Mouse (Mus musculus) midbrain, postnatal 0 days (tissue): Measurements from ENCODE around the gene Myoz2. TPM values are rescaled to one million over a fixed set of nuclear protein-coding genes. Genes with fewer than 3 reads are reported as not detected.

ENCODE experiments used
- ATAC-seq: fragments of 200-750 bp; cut with Nextera tagmentation; 2 replicates; pipeline ENCODE4 v1.8.0; 2017; ENCODE audit warnings: moderate number of reproducible peaks, mild to moderate bottlenecking, moderate TSS enrichment, moderate library complexity; ENCODE audit not compliant: low FRiP score
- DNase-seq: peaks from one replicate; pipeline ENCODE4 v3.0.0-alpha.2; 2015; ENCODE audit warnings: low spot score
- H3K27ac ChIP-seq: fragments of 300-500 bp; sonication (generic); 2 replicates; pipeline ENCODE4 v1.5.1; 2014; ENCODE audit warnings: low read depth, mild to moderate bottlenecking, low read length, mixed read lengths
- H3K27me3 ChIP-seq: fragments of 300-500 bp; sonication (generic); 2 replicates; pipeline ENCODE4 v1.6.1; 2014; ENCODE audit warnings: low read length, control low read depth, mixed read lengths; ENCODE audit not compliant: insufficient read depth
- H3K36me3 ChIP-seq: fragments of 300-500 bp; sonication (generic); 2 replicates; pipeline ENCODE4 v1.6.1; 2014; ENCODE audit warnings: low read length, control low read depth, mixed read lengths; ENCODE audit not compliant: insufficient read depth
- H3K4me1 ChIP-seq: fragments of 300-500 bp; sonication (generic); 2 replicates; pipeline ENCODE4 v1.6.1; 2014; ENCODE audit warnings: mild to moderate bottlenecking, control low read depth, antibody characterized with exemption, low read length, mixed read lengths; ENCODE audit not compliant: insufficient read depth
- H3K4me2 ChIP-seq: fragments of 300-500 bp; sonication (generic); 2 replicates; pipeline ENCODE4 v1.6.1; 2014; ENCODE audit warnings: low read depth, mild to moderate bottlenecking, low read length, mixed read lengths; ENCODE audit not compliant: poor library complexity, severe bottlenecking
- H3K4me3 ChIP-seq: fragments of 300-500 bp; sonication (generic); 2 replicates; pipeline ENCODE4 v1.5.1; 2014; ENCODE audit warnings: low read depth, mild to moderate bottlenecking, low read length, moderate library complexity
- H3K9ac ChIP-seq: fragments of 300-500 bp; sonication (generic); replicated peaks from 2 replicates; pipeline ENCODE4 v1.6.1; 2014; ENCODE audit warnings: mild to moderate bottlenecking, low read length, moderate library complexity, mixed read lengths; ENCODE audit not compliant: poor library complexity, severe bottlenecking
- H3K9me3 ChIP-seq: fragments of 300-500 bp; sonication (generic); 2 replicates; pipeline ENCODE4 v1.6.1; 2016; ENCODE audit warnings: low read length, control low read depth
- CTCF ChIP-seq: IDR thresholded peaks from 2 replicates; pipeline ENCODE4 v1.5.1; 2016; ENCODE audit warnings: antibody characterized with exemption, mild to moderate bottlenecking
- WGBS: fragments of 180-500 bp; shearing (Covaris S2); extraction: QIAGEN DNeasy Blood & Tissue Kit; methylation state at CpG from one replicate; pipeline ENCODE4 v1.1.7; 2014; 5-methylcytosine and 5-hydroxymethylcytosine counted together
- polyA plus RNA-seq: library from polyadenylated mRNA; unstranded; fragments of >200 nt; fragmentation: Nextera tagmentation; extraction: Ambion mirVana; gene quantifications from 2 replicates; pipeline ENCODE4 v1.2.1, GENCODE M21; 2015
- total RNA-seq: library from RNA; depleted of rRNA; stranded (reverse); fragments of >200 nt; gene quantifications from 2 replicates; pipeline ENCODE4 v1.2.3, GENCODE M21; 2014

Myoz2 gene
- total and polyA plus RNA-seq, 2 experiments from 2014 or later = 0.27 TPM; not detected in 1

DNA sequence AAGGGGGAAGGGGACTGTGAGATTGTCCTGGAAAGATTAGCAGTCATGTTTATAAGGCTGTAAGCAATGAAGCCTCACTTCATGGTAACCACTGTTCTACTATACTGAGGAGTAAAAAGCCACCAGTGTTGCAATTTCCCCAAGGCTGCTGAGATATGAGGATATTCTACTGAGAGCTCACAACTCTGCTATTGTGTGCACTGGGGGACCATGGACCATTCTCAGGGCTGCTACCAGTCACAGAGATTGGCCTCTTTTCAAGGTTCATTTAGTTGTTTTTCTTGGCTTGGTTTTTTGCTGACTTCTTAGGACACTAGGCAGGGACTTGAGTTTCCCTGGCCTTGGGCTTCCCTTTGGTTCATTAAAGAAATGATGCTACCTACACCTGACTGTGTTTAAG is 38.5 kb upstream of the Myoz2 start:
- H3K27me3 ChIP-seq = no peaks in the 10 kb centered on the region
- ATAC-seq = no peak
- no peak overlapping the region for H3K9ac ChIP-seq
- no peak overlapping the region for H3K4me3 ChIP-seq
- peak; percentile 6 for DNase-seq
- H3K4me2 ChIP-seq = no peak overlapping the region
- no peaks in the 10 kb centered on the region for H3K4me1 ChIP-seq
- no peak for TF ChIP-seq CTCF
- H3K27ac ChIP-seq = no peak overlapping the region
- H3K36me3 ChIP-seq = no peaks in the 10 kb centered on the region
- no peaks in the 10 kb centered on the region for H3K9me3 ChIP-seq

DNA sequence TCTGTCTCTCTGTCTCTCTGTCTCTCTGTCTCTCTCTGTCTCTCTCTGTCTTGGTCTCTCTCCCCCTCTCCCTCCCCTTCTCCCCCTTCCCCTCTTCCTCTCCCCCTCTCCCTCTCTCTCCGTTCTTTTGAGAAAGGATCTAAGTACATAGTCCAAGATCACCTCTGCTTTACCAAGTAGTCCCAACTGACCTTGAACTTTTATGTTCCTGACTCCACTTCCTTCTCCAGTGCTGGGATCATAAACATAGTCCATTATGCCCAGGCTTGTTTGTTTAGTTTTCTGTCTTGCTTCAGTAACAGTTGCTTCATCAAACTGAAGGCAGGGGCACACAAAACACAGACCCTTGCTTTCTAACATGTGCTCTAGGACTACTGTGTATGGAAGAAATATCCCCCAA is 37.7 kb upstream of the Myoz2 start:
- Histone ChIP-seq H3K36me3 (no peaks in the 10 kb centered on the region), H3K9me3 (no peaks in the 10 kb centered on the region)
- no peak for ATAC-seq

DNA sequence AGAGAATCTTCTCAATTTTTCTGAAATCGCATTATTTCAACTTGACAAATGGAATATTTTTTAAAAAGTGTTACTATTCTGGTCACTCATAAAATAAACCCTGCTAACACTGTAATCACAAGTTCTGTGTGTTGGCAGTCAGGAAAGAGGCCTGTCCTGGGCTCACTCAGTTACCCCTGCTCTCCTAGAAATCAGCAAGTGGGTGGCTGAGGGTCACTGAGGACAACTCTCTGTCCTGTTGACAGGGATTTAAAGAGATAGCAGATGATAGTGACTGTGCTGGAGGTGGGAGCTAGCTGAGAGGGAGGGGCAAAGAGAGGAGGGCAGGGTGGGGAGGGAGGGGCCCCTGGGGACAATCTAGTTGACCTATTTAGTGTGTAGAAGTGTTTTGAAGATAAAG is 36.2 kb upstream of the Myoz2 start:
- Histone ChIP-seq H3K36me3 (no peaks in the 10 kb centered on the region), H3K9ac (no peak overlapping the region), H3K27me3 (no peaks in the 10 kb centered on the region), H3K4me1 (no peaks in the 10 kb centered on the region), H3K4me3 (no peak overlapping the region), H3K9me3 (no peaks in the 10 kb centered on the region), H3K27ac (no peak overlapping the region), H3K4me2 (no peak overlapping the region)
- no peak for DNase-seq
- no peak for TF ChIP-seq CTCF
- ATAC-seq = no peak
- 96% methylated on average over 1 of the region's 1 CpGs for WGBS

More for the DNA sequence above, 37.7 kb upstream of the Myoz2 start:
- Histone ChIP-seq H3K4me1 (no peaks in the 10 kb centered on the region), H3K9ac (no peak overlapping the region), H3K4me3 (no peak overlapping the region), H3K4me2 (no peak overlapping the region), H3K27ac (no peak overlapping the region), H3K27me3 (no peaks in the 10 kb centered on the region)
- no peak for DNase-seq
- no peak for TF ChIP-seq CTCF
- no CpG with 5 or more reads among the region's 1 CpGs for WGBS

DNA sequence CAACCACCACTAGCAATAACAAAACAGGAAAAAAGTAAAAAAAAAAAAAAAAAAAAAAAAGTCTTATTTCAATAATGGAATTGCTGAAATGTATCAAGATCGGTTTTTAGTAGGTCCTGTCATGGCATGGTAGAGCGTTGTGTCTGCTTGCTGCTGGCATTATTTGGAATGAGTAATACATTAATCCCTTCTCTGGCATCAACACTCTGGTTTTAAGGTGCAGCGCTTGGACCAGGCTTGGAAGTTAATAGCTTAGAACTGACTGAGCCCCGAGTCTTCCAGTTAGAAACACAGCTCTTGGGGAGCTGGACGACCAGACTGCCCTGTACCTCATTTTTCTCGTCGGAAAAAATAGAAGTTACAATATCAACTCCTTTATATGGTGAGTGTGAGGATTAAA is 32.0 kb upstream of the Myoz2 start:
- Histone ChIP-seq H3K4me2 (no peak overlapping the region), H3K27ac (no peak overlapping the region), H3K4me3 (no peak overlapping the region), H3K9ac (no peak overlapping the region), H3K27me3 (no peaks in the 10 kb centered on the region), H3K4me1 (no peaks in the 10 kb centered on the region), H3K36me3 (no peaks in the 10 kb centered on the region), H3K9me3 (no peaks in the 10 kb centered on the region)
- ATAC-seq (no peak), DNase-seq (no peak)
- 94% methylated on average over 7 of the region's 7 CpGs for WGBS
- no peak for TF ChIP-seq CTCF

DNA sequence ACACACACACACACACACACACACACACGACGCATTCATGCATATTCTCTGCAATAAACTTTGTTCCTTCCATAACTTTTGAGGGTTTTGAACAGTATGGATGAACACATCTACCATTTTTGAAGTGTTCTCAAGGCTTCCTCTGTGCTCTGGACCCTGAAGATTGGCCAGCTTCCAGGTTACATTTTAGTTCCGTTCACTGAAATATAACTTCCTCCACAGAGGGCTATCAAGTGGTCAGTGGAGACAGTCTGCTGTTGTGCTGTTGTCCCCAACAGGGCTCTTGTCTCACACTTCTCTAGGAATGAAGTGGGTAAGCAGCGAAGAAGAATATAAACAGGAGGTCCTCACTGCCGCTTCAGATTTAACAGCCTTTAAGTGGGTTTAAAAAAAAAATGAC is 30.7 kb upstream of the Myoz2 start:
- H3K4me3 ChIP-seq = no peak overlapping the region
- H3K4me2 ChIP-seq = no peak overlapping the region
- H3K9ac ChIP-seq = no peak overlapping the region
- DNase-seq (no peak), ATAC-seq (no peak)
- 84% methylated on average over 5 of the region's 5 CpGs for WGBS
- no peaks in the 10 kb centered on the region for H3K27me3 ChIP-seq
- H3K27ac ChIP-seq = no peak overlapping the region
- H3K4me1 ChIP-seq = no peaks in the 10 kb centered on the region
- H3K36me3 ChIP-seq = no peaks in the 10 kb centered on the region
- TF ChIP-seq CTCF = no peak
- H3K9me3 ChIP-seq = no peaks in the 10 kb centered on the region

DNA sequence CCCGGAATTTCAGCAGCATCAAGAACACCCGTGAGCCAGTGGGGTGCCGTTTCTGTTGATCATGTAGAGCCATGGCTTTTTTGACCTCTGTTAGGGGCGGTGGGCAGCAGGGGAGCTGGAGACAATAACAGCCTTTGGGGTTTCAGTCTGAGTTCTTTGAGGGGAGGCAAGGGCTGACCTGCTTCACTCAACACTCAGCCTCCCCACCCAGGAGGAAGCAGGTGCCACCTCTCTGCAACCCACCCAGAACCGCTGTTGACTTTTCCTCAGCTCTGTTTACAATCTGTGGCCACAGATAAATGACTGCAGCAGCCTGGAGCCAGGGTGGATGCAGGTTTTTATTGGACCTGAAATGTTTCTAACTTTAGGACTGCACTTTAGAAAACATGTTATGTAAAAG is 29.4 kb upstream of the Myoz2 start:
- DNase-seq = no peak
- TF ChIP-seq CTCF = no peak
- WGBS = 18% methylated on average over 5 of the region's 5 CpGs

More for the DNA sequence above, 29.4 kb upstream of the Myoz2 start:
- no peak for ATAC-seq
- Histone ChIP-seq H3K27ac (no peak overlapping the region), H3K9me3 (no peaks in the 10 kb centered on the region), H3K27me3 (no peaks in the 10 kb centered on the region), H3K4me2 (no peak overlapping the region), H3K4me3 (no peak overlapping the region), H3K9ac (no peak overlapping the region), H3K4me1 (no peaks in the 10 kb centered on the region), H3K36me3 (no peaks in the 10 kb centered on the region)
